11 mouse cellular contexts compared by ENCODE assay signal in genomic region chr2:73357004-73357403, GRCm38 (mm10). TPM values are rescaled to one million over a fixed set of nuclear protein-coding genes. Genes with fewer than 3 reads are reported as not detected.
DNase-seq lines count a peak whose midpoint lies in the region; ATAC-seq and TF ChIP-seq lines count a peak whose summit lies in the region.
"Had no signal": no experiment of that assay in that cellular context is flagged by ENCODE, and none has a peak within 500 bp of the region (broad histone marks: within the 10 kb centered on the region; RNA-seq: fewer than 3 reads in every experiment).

No protein-coding gene starts in this region.

- intact Hi-C loops in left cerebral cortex, adult 2 months (cut with DNase I), result no loop called here

- no peak for TF ChIP-seq POLR2A in ES-Bruce4 (IDR thresholded peaks at IDR 0.05; ENCODE audit: insufficient read depth, low read length)

- peaks cover 2% of the 10 kb centered on the region; the same call in 1 of the 2 replicates for H3K36me3 ChIP-seq in heart, embryonic 16.5 days (ENCODE audit: control insufficient read depth, insufficient read depth)
- no peaks in the 10 kb centered on the region for H3K36me3 ChIP-seq in heart, embryonic 11.5 days (ENCODE audit: control insufficient read depth, insufficient read depth, low read length)
- no peaks in the 10 kb centered on the region for H3K36me3 ChIP-seq in ES-Bruce4 (ENCODE audit: control insufficient read depth, insufficient read depth, low read length, poor library complexity, severe bottlenecking)
- no peaks in the 10 kb centered on the region for H3K36me3 ChIP-seq in limb, embryonic 11.5 days (ENCODE audit: control insufficient read depth, insufficient read depth, low read length)

- H3K9me3 ChIP-seq in heart, embryonic 16.5 days (replicated peaks; ENCODE audit: control insufficient read depth, low read length), result no peaks in the 10 kb centered on the region
- no peaks in the 10 kb centered on the region for H3K9me3 ChIP-seq in heart, embryonic 11.5 days (replicated peaks; ENCODE audit: control insufficient read depth, low read length)
- no peaks in the 10 kb centered on the region for H3K9me3 ChIP-seq in ES-Bruce4 (replicated peaks; ENCODE audit: control insufficient read depth, insufficient read depth, low read length, poor library complexity, severe bottlenecking)
- H3K9me3 ChIP-seq in limb, embryonic 11.5 days (ENCODE audit: control insufficient read depth, low read length), result no peaks in the 10 kb centered on the region
- H3K9me3 ChIP-seq: megakaryocyte, embryonic 14.5 days had no signal

- no peak overlapping the region for H3K27ac ChIP-seq in heart, embryonic 16.5 days (ENCODE audit: low read length)
- no peak overlapping the region for H3K27ac ChIP-seq in heart, embryonic 11.5 days (ENCODE audit: low read depth, low read length)
- H3K27ac ChIP-seq in ES-Bruce4 (ENCODE audit: insufficient read depth, low read length), result no peak overlapping the region
- peak overlapping the region; percentile 74 for H3K27ac ChIP-seq in limb, embryonic 11.5 days (replicated peaks; ENCODE audit: low read depth, low read length)
- H3K27ac ChIP-seq in left cerebral cortex, adult 2 months, result no peak overlapping the region

- DNase-seq in embryo, embryonic 9.5 days (ENCODE audit: extremely low spot score), result peak; percentile 14
- peak; percentile 61 for DNase-seq in limb, embryonic 11.5 days (ENCODE audit: low spot score)
- no peak for DNase-seq in adrenal gland, postnatal 4 days (ENCODE audit: low spot score in 2 of 2)
- no peak for DNase-seq in left cerebral cortex, adult 2 months (ENCODE audit: extremely low spot score in 1 of 2, low spot score in 2 of 2)
- DNase-seq: cerebellum, postnatal 36 days; kidney, postnatal 25 days had no signal

- 69% methylated on average over 18 of the region's 18 CpGs for WGBS in heart, embryonic 16.5 days
- 71% methylated on average over 18 of the region's 18 CpGs for WGBS in heart, embryonic 11.5 days (ENCODE audit: insufficient replicate concordance)
- WGBS in limb, embryonic 11.5 days, result 30% methylated on average over 18 of the region's 18 CpGs

- no peak for TF ChIP-seq EP300 in ES-Bruce4 (IDR thresholded peaks at IDR 0.05; ENCODE audit: insufficient read depth, low read depth, low read length)

- H3K4me1 ChIP-seq in heart, embryonic 16.5 days (ENCODE audit: control insufficient read depth, insufficient read depth, low read length), result peaks cover 3% of the 10 kb centered on the region
- no peaks in the 10 kb centered on the region for H3K4me1 ChIP-seq in heart, embryonic 11.5 days (ENCODE audit: control insufficient read depth, insufficient read depth, low read length)
- no peaks in the 10 kb centered on the region for H3K4me1 ChIP-seq in ES-Bruce4 (ENCODE audit: control insufficient read depth, insufficient read depth, low read length)
- 0 out of 2 replicates have a peak, but pooled peaks cover 2% of the 10 kb centered on the region for H3K4me1 ChIP-seq in limb, embryonic 11.5 days (ENCODE audit: control insufficient read depth, insufficient read depth, low read length)

- no peak for ATAC-seq in heart, embryonic 16.5 days (replicated peaks; ENCODE audit: extremely low read depth, insufficient read depth, low FRiP score)
- no peak for ATAC-seq in heart, embryonic 11.5 days (replicated peaks; ENCODE audit: insufficient number of reproducible peaks, low FRiP score, low TSS enrichment)
- ATAC-seq in limb, embryonic 11.5 days (ENCODE audit: insufficient number of reproducible peaks, low FRiP score, low TSS enrichment, low read depth), result peak; percentile 39; the same call in 1 of the 2 replicates
- ATAC-seq: CD4-positive, CD25-positive, alpha-beta regulatory T cell, adult 4 months had no signal

- TF ChIP-seq CTCF in ES-Bruce4 (IDR thresholded peaks at IDR 0.05; ENCODE audit: low read depth, low read length), result no peak
- TF ChIP-seq CTCF in left cerebral cortex, adult 2 months (IDR thresholded peaks at IDR 0.05), result no peak

- no peak overlapping the region for H3K9ac ChIP-seq in heart, embryonic 16.5 days (ENCODE audit: low read length)
- no peak overlapping the region for H3K9ac ChIP-seq in heart, embryonic 11.5 days (ENCODE audit: low read depth, low read length)
- no peak overlapping the region for H3K9ac ChIP-seq in ES-Bruce4 (ENCODE audit: low read depth, poor library complexity, severe bottlenecking)
- H3K9ac ChIP-seq in limb, embryonic 11.5 days (ENCODE audit: low read length), result 0 out of 2 replicates have a peak overlapping the region, but pooled peaks have one; percentile 23

- no peaks in the 10 kb centered on the region for H3K27me3 ChIP-seq in heart, embryonic 16.5 days (ENCODE audit: control insufficient read depth, insufficient read depth, low read length)
- no peaks in the 10 kb centered on the region for H3K27me3 ChIP-seq in heart, embryonic 11.5 days (ENCODE audit: control insufficient read depth, insufficient read depth, low read length)
- H3K27me3 ChIP-seq in ES-Bruce4 (ENCODE audit: control insufficient read depth, insufficient read depth, low read length, poor library complexity, severe bottlenecking), result no peaks in the 10 kb centered on the region; the same call in 1 of the 2 replicates
- no peaks in the 10 kb centered on the region for H3K27me3 ChIP-seq in limb, embryonic 11.5 days (ENCODE audit: control insufficient read depth, insufficient read depth, low read length)
- H3K27me3 ChIP-seq: megakaryocyte, embryonic 14.5 days had no signal

- peak overlapping the region; percentile 10 for H3K4me2 ChIP-seq in heart, embryonic 16.5 days (ENCODE audit: low read depth, low read length)
- H3K4me2 ChIP-seq in heart, embryonic 11.5 days, result no peak overlapping the region
- 0 out of 2 replicates have a peak overlapping the region, but pooled peaks have one; percentile 24 for H3K4me2 ChIP-seq in limb, embryonic 11.5 days (ENCODE audit: low read depth, severe bottlenecking)

- no peak overlapping the region for H3K4me3 ChIP-seq in heart, embryonic 16.5 days (ENCODE audit: low read length)
- no peak overlapping the region for H3K4me3 ChIP-seq in heart, embryonic 11.5 days (ENCODE audit: low read depth, low read length)
- H3K4me3 ChIP-seq in ES-Bruce4 (ENCODE audit: low read depth, low read length), result peak overlapping the region; percentile 23
- H3K4me3 ChIP-seq in limb, embryonic 11.5 days (ENCODE audit: low read depth, low read length), result no peak overlapping the region
- H3K4me3 ChIP-seq in left cerebral cortex, adult 2 months, result no peak overlapping the region
- H3K4me3 ChIP-seq: megakaryocyte, embryonic 14.5 days had no signal

RNA-seq across cellular contexts. Expression of gene Gpr155, which starts 29.4 kb away (rescaled TPM):
- polyA plus RNA-seq in heart, embryonic 16.5 days (2015; fragmentation: Nextera tagmentation; extraction: Ambion mirVana), result 6.2 and 6.7 TPM in 2 replicates
- polyA plus RNA-seq in heart, embryonic 11.5 days (2014; fragmentation: Nextera tagmentation; extraction: Ambion mirVana), result 4.9 and 5.8 TPM in 2 replicates
- polyA plus RNA-seq in ES-Bruce4 (2011; ENCODE audit: insufficient read depth, insufficient read length, low read depth, missing spikeins), result 1.1 and 1.8 TPM in 2 replicates
- polyA plus RNA-seq in limb, embryonic 11.5 days (2014; fragmentation: Nextera tagmentation; extraction: Ambion mirVana), result 2.9 and 3.7 TPM in 2 replicates
- 1 to 10 TPM; 8.1 to 9.2 TPM for total RNA-seq in adrenal gland, postnatal 4 days (2021)
- total RNA-seq in left cerebral cortex, adult 2 months (2021), result 10 to 100 TPM; 32.1 to 32.9 TPM

RNA-seq across cellular contexts. Expression of gene Cir1, which starts 44.5 kb away (rescaled TPM):
- 13.3 and 14.2 TPM in 2 replicates for polyA plus RNA-seq in heart, embryonic 16.5 days (2015; fragmentation: Nextera tagmentation; extraction: Ambion mirVana)
- polyA plus RNA-seq in heart, embryonic 11.5 days (2014; fragmentation: Nextera tagmentation; extraction: Ambion mirVana), result 17.1 and 17.6 TPM in 2 replicates
- polyA plus RNA-seq in ES-Bruce4 (2011; ENCODE audit: insufficient read depth, insufficient read length, low read depth, missing spikeins), result 18.4 and 20.9 TPM in 2 replicates
- polyA plus RNA-seq in limb, embryonic 11.5 days (2014; fragmentation: Nextera tagmentation; extraction: Ambion mirVana), result 23.9 and 25.7 TPM in 2 replicates
- 10 to 100 TPM; 25.3 to 28.8 TPM for total RNA-seq in adrenal gland, postnatal 4 days (2021)
- 10 to 100 TPM; 26.3 to 27.1 TPM for total RNA-seq in left cerebral cortex, adult 2 months (2021)

RNA-seq across cellular contexts. Expression of gene Scrn3, which starts 44.6 kb away (rescaled TPM):
- polyA plus RNA-seq in heart, embryonic 16.5 days (2015; fragmentation: Nextera tagmentation; extraction: Ambion mirVana), result 15.6 and 19.2 TPM in 2 replicates
- polyA plus RNA-seq in heart, embryonic 11.5 days (2014; fragmentation: Nextera tagmentation; extraction: Ambion mirVana), result 12.5 and 17.5 TPM in 2 replicates
- polyA plus RNA-seq in ES-Bruce4 (2011; ENCODE audit: insufficient read depth, insufficient read length, low read depth, missing spikeins), result 33.5 and 33.8 TPM in 2 replicates
- polyA plus RNA-seq in limb, embryonic 11.5 days (2014; fragmentation: Nextera tagmentation; extraction: Ambion mirVana), result 17.0 and 17.8 TPM in 2 replicates
- total RNA-seq in adrenal gland, postnatal 4 days (2021), result 10 to 100 TPM; 15.1 to 22.8 TPM
- 10 to 100 TPM; 17.8 to 19.5 TPM for total RNA-seq in left cerebral cortex, adult 2 months (2021)

Comparison
In these comparisons a context has a peak if more than half of its experiments do, and no peak if none do; other contexts are left out.
1. DNase-seq: peak in embryo, embryonic 9.5 days (single experiment) and limb, embryonic 11.5 days (single experiment); none in adrenal gland, postnatal 4 days (0 of 2) and left cerebral cortex, adult 2 months (0 of 2).